Mouse (Mus musculus): ENCODE measurements at regions not wholly inside any gene's neighbourhood (a gene's known extent, or its start where the extent isn't known, plus 50 kb on each side); places are given as distances from the start of the nearest gene placed in this dataset.

DNA sequence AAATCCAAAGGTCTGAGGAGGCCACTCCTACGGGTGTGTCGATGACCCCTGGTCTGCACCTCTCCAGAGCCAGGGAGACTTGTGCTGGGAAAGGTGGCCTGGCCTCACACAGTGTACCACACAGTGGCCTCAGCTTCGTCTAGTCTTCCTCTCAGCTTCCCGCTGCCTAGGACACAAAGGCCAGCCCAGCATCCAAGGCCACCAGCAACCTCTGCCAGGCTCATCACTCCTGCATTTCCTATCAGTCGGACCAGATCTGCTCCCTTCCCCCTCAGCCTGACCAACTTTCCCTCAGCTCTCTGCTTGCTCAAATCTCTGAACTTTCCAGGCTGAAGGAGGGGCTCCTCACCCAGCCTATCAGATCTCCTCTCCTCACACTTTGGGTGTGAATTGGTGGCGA lies 213.8 kb downstream of the Rplp1 start:
- no peak overlapping the region for H3K27ac ChIP-seq
- H3K36me3 ChIP-seq, result no peaks in the 10 kb centered on the region
- no peak for ATAC-seq (ENCODE audit: low FRiP score, low read depth)
- H3K9ac ChIP-seq, result no peak overlapping the region
- H3K4me3 ChIP-seq, result no peak overlapping the region
- H3K4me2 ChIP-seq (replicated peaks), result no peak overlapping the region
- 78% methylated on average over 6 of the region's 6 CpGs for WGBS
- no peaks in the 10 kb centered on the region for H3K9me3 ChIP-seq
- no peaks in the 10 kb centered on the region; the same call in 1 of the 2 replicates for H3K4me1 ChIP-seq
- peaks cover 8% of the 10 kb centered on the region; the same call in 1 of the 2 replicates for H3K27me3 ChIP-seq (replicated peaks)

DNA sequence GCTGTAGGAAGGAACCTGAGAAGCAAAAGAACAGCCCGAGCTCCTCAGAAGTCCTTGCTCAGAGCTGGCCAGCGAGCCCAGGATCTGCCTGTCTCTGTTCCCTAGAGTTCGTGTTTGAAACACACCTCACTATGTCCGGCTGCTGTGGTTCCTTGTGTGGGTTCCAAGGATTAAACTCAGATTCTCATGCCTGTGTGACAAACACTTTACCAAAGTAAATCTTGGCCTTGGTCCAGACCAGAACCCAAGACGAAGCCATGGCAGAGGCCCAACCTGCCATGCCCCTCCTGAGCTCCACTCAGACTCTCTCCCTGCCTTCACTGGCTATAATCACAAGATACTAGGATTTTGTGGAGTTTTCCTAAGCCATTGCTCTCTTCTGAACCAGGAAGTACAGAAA lies 214.7 kb downstream of the Rplp1 start:
- 95% methylated on average over 5 of the region's 5 CpGs for WGBS
- no peak overlapping the region for H3K4me2 ChIP-seq (replicated peaks)

GRCm38 (mm10) chr9:61697959-61698358 lies 216.4 kb downstream of the Rplp1 start:
- Histone ChIP-seq H3K4me3 (no peak overlapping the region), H3K4me2 (replicated peaks) (no peak overlapping the region), H3K9ac (no peak overlapping the region), H3K9me3 (no peaks in the 10 kb centered on the region), H3K27me3 (replicated peaks) (peaks cover 10% of the 10 kb centered on the region; the same call in 1 of the 2 replicates), H3K4me1 (no peaks in the 10 kb centered on the region; the same call in 1 of the 2 replicates), H3K36me3 (no peaks in the 10 kb centered on the region), H3K27ac (no peak overlapping the region)
- ATAC-seq (ENCODE audit: low FRiP score, low read depth), result no peak
- 15% methylated on average over 11 of the region's 11 CpGs for WGBS

More for the DNA sequence above, 214.7 kb downstream of the Rplp1 start:
- Histone ChIP-seq H3K9ac (no peak overlapping the region), H3K27ac (no peak overlapping the region), H3K36me3 (no peaks in the 10 kb centered on the region), H3K4me3 (no peak overlapping the region), H3K27me3 (replicated peaks) (peaks cover 8% of the 10 kb centered on the region; the same call in 1 of the 2 replicates), H3K9me3 (no peaks in the 10 kb centered on the region), H3K4me1 (no peaks in the 10 kb centered on the region; the same call in 1 of the 2 replicates)
- no peak for ATAC-seq (ENCODE audit: low FRiP score, low read depth)

DNA sequence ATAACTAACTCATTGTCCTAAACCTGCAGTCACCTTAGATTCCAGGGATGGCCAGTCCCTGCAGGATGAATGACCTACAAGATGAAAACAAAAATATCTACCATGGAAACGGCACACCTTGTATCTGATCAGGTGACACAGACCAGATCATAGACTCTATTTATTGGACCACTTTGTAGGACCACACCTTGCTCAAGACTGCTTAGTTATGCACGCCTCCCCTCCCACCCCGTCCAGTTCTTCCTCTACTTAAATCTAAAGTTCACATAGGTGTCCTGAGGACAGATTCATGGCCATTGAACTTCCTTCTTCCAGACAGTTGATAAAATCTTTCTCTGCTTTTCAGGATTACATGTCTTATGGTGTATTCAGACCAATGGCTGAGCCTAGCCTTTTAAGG lies 217.5 kb downstream of the Rplp1 start:
- ATAC-seq (ENCODE audit: low FRiP score, low read depth), result no peak
- H3K27ac ChIP-seq, result no peak overlapping the region

DNA sequence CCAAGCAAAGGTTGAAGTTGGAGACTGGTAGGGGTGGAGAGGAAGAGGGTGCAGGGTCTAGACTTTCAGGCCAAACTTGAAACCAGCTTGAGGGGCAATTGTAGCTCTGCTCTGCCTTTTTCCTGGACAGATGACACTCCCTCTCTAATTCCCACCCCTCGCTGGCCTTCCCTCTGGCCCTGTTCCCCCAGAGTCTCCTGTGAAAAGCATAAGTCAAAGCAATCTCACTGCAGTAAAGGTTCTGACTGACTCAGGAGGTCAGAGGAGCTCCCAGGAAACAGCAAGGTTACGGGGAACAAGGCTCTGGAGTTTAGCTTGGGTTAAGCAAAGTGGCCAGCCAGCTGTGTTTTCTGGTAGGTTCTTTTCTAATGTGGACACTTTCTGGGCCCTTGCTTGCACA lies 218.5 kb downstream of the Rplp1 start:
- H3K36me3 ChIP-seq, result no peaks in the 10 kb centered on the region
- no peak overlapping the region for H3K9ac ChIP-seq
- ATAC-seq (ENCODE audit: low FRiP score, low read depth), result no peak
- WGBS, result 76% methylated on average over 2 of the region's 2 CpGs
- no peaks in the 10 kb centered on the region; the same call in 1 of the 2 replicates for H3K4me1 ChIP-seq
- no peak overlapping the region for H3K4me3 ChIP-seq
- peaks cover 13% of the 10 kb centered on the region; the same call in 1 of the 2 replicates for H3K27me3 ChIP-seq (replicated peaks)
- no peaks in the 10 kb centered on the region for H3K9me3 ChIP-seq
- no peak overlapping the region for H3K4me2 ChIP-seq (replicated peaks)
- no peak overlapping the region for H3K27ac ChIP-seq

More for the DNA sequence above, 217.5 kb downstream of the Rplp1 start:
- Histone ChIP-seq H3K9me3 (no peaks in the 10 kb centered on the region), H3K4me3 (no peak overlapping the region), H3K9ac (no peak overlapping the region), H3K4me2 (replicated peaks) (no peak overlapping the region), H3K36me3 (no peaks in the 10 kb centered on the region), H3K27me3 (replicated peaks) (peaks cover 17% of the 10 kb centered on the region; the same call in 1 of the 2 replicates), H3K4me1 (no peaks in the 10 kb centered on the region; the same call in 1 of the 2 replicates)
- 96% methylated on average over 3 of the region's 3 CpGs for WGBS

GRCm38 (mm10) chr9:61695381-61695791 lies 219.0 kb downstream of the Rplp1 start:
- Histone ChIP-seq H3K27ac (no peak overlapping the region), H3K4me3 (no peak overlapping the region), H3K36me3 (no peaks in the 10 kb centered on the region), H3K4me1 (no peaks in the 10 kb centered on the region; the same call in 1 of the 2 replicates), H3K27me3 (replicated peaks) (peaks cover 16% of the 10 kb centered on the region; the same call in 1 of the 2 replicates), H3K4me2 (replicated peaks) (no peak overlapping the region), H3K9me3 (no peaks in the 10 kb centered on the region), H3K9ac (no peak overlapping the region)
- no peak for ATAC-seq (ENCODE audit: low FRiP score, low read depth)
- WGBS, result 13% methylated on average over 9 of the region's 9 CpGs

GRCm38 (mm10) chr9:61694206-61694605 lies 220.1 kb downstream of the Rplp1 start:
- no peaks in the 10 kb centered on the region for H3K9me3 ChIP-seq
- 75% methylated on average over 10 of the region's 10 CpGs for WGBS
- no peaks in the 10 kb centered on the region for H3K36me3 ChIP-seq
- H3K4me1 ChIP-seq, result peaks cover 4% of the 10 kb centered on the region; the same call in 1 of the 2 replicates
- no peak overlapping the region for H3K27ac ChIP-seq
- no peak overlapping the region for H3K9ac ChIP-seq
- ATAC-seq (ENCODE audit: low FRiP score, low read depth), result no peak
- no peak overlapping the region for H3K4me2 ChIP-seq (replicated peaks)
- peaks cover 16% of the 10 kb centered on the region; the same call in 1 of the 2 replicates for H3K27me3 ChIP-seq (replicated peaks)
- H3K4me3 ChIP-seq, result no peak overlapping the region

DNA sequence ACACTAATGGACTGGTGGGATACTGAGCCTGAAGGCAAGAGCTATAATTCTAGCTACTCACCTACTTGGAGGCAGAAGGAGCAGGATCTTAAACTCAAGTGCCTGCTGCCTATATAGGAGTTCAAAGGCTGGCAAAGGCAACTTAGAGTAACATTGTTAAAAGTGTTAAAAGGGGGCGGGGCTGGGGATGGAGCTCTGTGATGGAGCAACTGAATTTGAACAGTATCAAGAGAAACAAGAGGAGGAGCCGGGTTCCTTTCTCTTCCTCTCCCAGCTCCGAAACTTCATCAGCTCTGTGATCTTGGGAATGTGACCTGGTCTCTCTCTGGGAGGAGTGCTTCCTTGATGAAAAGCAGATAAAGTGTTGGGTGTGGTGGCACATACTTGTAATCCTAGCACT lies 223.6 kb downstream of the Rplp1 start:
- no peak for ATAC-seq (ENCODE audit: low FRiP score, low read depth)
- 82% methylated on average over 3 of the region's 3 CpGs for WGBS
- Histone ChIP-seq H3K4me3 (no peak overlapping the region), H3K27ac (no peak overlapping the region), H3K4me2 (replicated peaks) (no peak overlapping the region), H3K9me3 (no peaks in the 10 kb centered on the region), H3K36me3 (no peaks in the 10 kb centered on the region), H3K27me3 (replicated peaks) (peaks cover 12% of the 10 kb centered on the region; the same call in 1 of the 2 replicates), H3K4me1 (0 out of 2 replicates have a peak, but pooled peaks cover 4% of the 10 kb centered on the region), H3K9ac (no peak overlapping the region)

DNA sequence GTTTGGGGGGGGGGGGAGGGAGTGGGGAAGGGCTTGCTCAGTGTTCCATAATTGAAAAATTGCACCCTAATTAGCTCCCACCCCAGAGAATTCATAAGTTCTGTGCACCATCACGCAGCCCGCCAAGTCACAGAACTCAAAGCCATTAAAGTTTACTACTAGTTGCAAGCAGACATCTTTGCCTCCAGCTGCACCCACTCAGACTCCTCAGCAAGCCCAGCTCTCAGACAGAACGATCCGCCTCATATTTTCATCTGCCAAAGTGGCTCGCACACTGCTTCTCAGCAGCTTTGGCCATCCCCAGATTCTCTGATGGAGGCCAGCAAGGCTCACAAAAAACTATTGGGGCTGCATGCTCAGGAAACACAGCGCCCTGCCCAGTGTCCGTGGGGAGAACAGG lies 224.4 kb downstream of the Rplp1 start:
- no peak for ATAC-seq (ENCODE audit: low FRiP score, low read depth)
- no peaks in the 10 kb centered on the region for H3K36me3 ChIP-seq
- H3K4me3 ChIP-seq, result no peak overlapping the region
- H3K4me2 ChIP-seq (replicated peaks), result no peak overlapping the region
- H3K27ac ChIP-seq, result no peak overlapping the region
- H3K9me3 ChIP-seq, result no peaks in the 10 kb centered on the region
- H3K27me3 ChIP-seq (replicated peaks), result peaks cover 12% of the 10 kb centered on the region; the same call in 1 of the 2 replicates
- H3K4me1 ChIP-seq, result 0 out of 2 replicates have a peak, but pooled peaks cover 4% of the 10 kb centered on the region
- no peak overlapping the region for H3K9ac ChIP-seq
- WGBS, result 81% methylated on average over 7 of the region's 7 CpGs

- peaks cover 12% of the 10 kb centered on the region; the same call in 1 of the 2 replicates for H3K27me3 ChIP-seq (replicated peaks)
- H3K9ac ChIP-seq, result no peak overlapping the region
- no peak overlapping the region for H3K27ac ChIP-seq
- WGBS, result 39% methylated on average over 5 of the region's 5 CpGs
- no peaks in the 10 kb centered on the region for H3K9me3 ChIP-seq
- no peak for ATAC-seq (ENCODE audit: low FRiP score, low read depth)
- 0 out of 2 replicates have a peak, but pooled peaks cover 4% of the 10 kb centered on the region for H3K4me1 ChIP-seq
- no peak overlapping the region for H3K4me2 ChIP-seq (replicated peaks)
- H3K36me3 ChIP-seq, result no peaks in the 10 kb centered on the region
- H3K4me3 ChIP-seq, result no peak overlapping the region
Observed at GRCm38 (mm10) chr9:61689516-61689915, 224.8 kb downstream of the Rplp1 start.

DNA sequence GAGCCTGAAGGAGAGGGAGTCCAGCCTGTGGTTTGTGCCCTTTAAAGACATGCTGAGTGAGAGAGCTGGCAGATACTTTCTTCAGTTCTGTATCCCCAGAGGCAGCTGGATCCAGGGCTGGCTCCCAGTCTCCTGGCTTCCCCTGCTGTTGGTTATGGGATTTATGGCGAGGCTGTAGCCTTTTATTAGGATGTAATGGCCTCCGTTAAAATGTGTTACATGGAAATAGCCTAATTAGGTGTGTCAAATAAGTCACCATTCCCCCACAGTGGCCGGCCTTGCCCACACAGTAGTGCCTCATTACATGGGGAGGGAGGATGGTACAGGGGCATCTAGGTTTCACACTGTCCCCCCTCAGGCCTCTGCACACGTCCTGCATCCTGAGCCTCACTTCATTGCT lies 230.8 kb downstream of the Rplp1 start:
- no peaks in the 10 kb centered on the region for H3K27me3 ChIP-seq (replicated peaks)
- 14% methylated on average over 4 of the region's 4 CpGs for WGBS
- no peak overlapping the region for H3K4me2 ChIP-seq (replicated peaks)
- no peak overlapping the region for H3K9ac ChIP-seq
- ATAC-seq (ENCODE audit: low FRiP score, low read depth), result no peak
- no peaks in the 10 kb centered on the region for H3K36me3 ChIP-seq
- no peak overlapping the region for H3K4me3 ChIP-seq
- H3K9me3 ChIP-seq, result no peaks in the 10 kb centered on the region
- H3K4me1 ChIP-seq, result no peaks in the 10 kb centered on the region; the same call in 1 of the 2 replicates
- no peak overlapping the region for H3K27ac ChIP-seq

DNA sequence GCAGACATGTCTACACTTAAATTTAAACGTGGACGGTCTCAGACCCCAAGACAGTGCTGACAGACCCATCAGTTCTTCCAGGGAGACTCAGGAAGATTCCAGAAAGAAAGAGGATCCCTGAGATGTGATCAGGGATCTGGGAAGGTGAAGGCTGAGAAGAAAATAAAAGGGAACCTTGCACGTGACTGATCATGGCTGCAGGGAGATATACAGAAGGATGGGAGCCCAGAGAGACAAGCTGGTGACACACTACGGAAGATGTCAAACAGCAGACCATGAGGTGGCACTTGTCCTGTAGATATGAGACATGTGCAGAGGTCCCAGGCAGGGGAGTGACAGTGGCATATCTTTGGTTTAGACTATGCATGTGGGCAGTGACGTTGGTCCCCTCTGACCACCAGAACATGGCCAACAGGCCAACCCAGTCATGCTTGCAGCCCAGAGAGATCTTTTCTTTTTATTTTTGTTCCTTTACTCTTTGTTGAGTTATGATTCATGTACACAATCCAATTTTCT lies 231.5 kb downstream of the Rplp1 start:
- H3K27me3 ChIP-seq (replicated peaks), result no peaks in the 10 kb centered on the region
- H3K9me3 ChIP-seq, result no peaks in the 10 kb centered on the region
- no peak for ATAC-seq (ENCODE audit: low FRiP score, low read depth)
- WGBS, result 85% methylated on average over 5 of the region's 5 CpGs
- H3K9ac ChIP-seq, result no peak overlapping the region
- no peaks in the 10 kb centered on the region for H3K36me3 ChIP-seq
- H3K4me3 ChIP-seq, result no peak overlapping the region
- H3K4me2 ChIP-seq (replicated peaks), result no peak overlapping the region
- no peaks in the 10 kb centered on the region; the same call in 1 of the 2 replicates for H3K4me1 ChIP-seq
- no peak overlapping the region for H3K27ac ChIP-seq

GRCm38 (mm10) chr9:61682316-61682715 lies 232.0 kb downstream of the Rplp1 start:
- H3K36me3 ChIP-seq, result no peaks in the 10 kb centered on the region
- H3K9ac ChIP-seq, result no peak overlapping the region
- H3K9me3 ChIP-seq, result no peaks in the 10 kb centered on the region
- H3K4me1 ChIP-seq, result no peaks in the 10 kb centered on the region; the same call in 1 of the 2 replicates
- H3K4me3 ChIP-seq, result no peak overlapping the region
- H3K27ac ChIP-seq, result no peak overlapping the region
- H3K4me2 ChIP-seq (replicated peaks), result no peak overlapping the region
- WGBS, result 60% methylated on average over 4 of the region's 4 CpGs
- no peaks in the 10 kb centered on the region for H3K27me3 ChIP-seq (replicated peaks)
- no peak for ATAC-seq (ENCODE audit: low FRiP score, low read depth)
